Mouse (Mus musculus) frontal cortex, postnatal 36 days (tissue): Measurements from ENCODE around the gene Gm21440.
"Not testable (repeated sequence)": the region's sequence is repeated elsewhere in the genome, so short reads cannot be mapped to it uniquely, and the experiment has no call there.

Experiments
- DNase-seq, 2 experiments: peaks; one replicate each; pipeline ENCODE4 v3.0.0; 2022; ENCODE audit warnings: low spot score in 2 of 2

The Gm21440 gene

GRCm38 (mm10) chrY:13252091-13252490 is at the start of gene Gm21440, which contains the start of gene Gm21454:
Gene Gm21440 (plus strand): TSS chrY:13252391.
Gene Gm21454 (plus strand): TSS chrY:13252442.
- DNase-seq = not testable (repeated sequence)

GRCm38 (mm10) chrY:13223828-13224227 is 28.4 kb upstream of the Gm21440 start, which contains the start of gene Gm21828:
Gene Gm21828 (minus strand): TSS chrY:13223928.
- not testable (repeated sequence) for DNase-seq
